Mouse (Mus musculus) fibroblast of lung, adult 2 months (primary cell): ENCODE results near the gene Reck.

Source experiments
- DNase-seq: peaks from one replicate; pipeline ENCODE4 v3.0.0-alpha.2; 2011; ENCODE audit warnings: low read depth

The Reck gene

GRCm38 (mm10) chr4:43903690-43904089 is 28.4 kb downstream of the Reck start:
- no peak for DNase-seq

GRCm38 (mm10) chr4:43906443-43906842 is 31.1 kb downstream of the Reck start:
- no peak for DNase-seq

GRCm38 (mm10) chr4:43918221-43918620 is 42.9 kb downstream of the Reck start:
- no peak for DNase-seq

GRCm38 (mm10) chr4:43920602-43921001 is 45.3 kb downstream of the Reck start:
- DNase-seq, result no peak

DNA sequence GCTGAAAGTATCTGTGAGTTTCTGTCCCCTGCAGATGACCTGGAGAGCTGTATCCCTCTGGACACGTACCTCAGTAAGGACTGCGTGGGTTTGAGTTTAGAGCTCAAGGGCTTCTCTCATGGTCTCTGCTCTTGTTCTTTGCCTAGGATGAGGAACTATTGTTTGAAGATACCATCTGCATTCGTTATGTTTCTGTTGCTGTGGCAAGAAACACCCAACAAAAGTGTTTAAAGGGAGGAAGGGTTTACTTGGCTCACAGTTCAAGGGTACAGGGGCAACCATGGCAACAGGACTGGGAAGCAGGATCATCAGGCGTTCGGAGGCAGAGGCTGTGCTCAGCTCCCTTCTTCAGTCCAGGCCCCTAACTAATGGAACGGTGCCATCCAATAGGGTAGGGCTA is 49.8 kb downstream of the Reck start:
- no peak for DNase-seq

GRCm38 (mm10) chr4:43925779-43926178 is 50.4 kb downstream of the Reck start:
- peak; percentile 62 for DNase-seq

GRCm38 (mm10) chr4:43927826-43928225 is 52.5 kb downstream of the Reck start:
- no peak for DNase-seq

- no peak for DNase-seq
Measured at GRCm38 (mm10) chr4:43931877-43932276, 56.5 kb downstream of the Reck start.

- no peak for DNase-seq
Measured at GRCm38 (mm10) chr4:43936186-43936585, 60.9 kb downstream of the Reck start.

DNA sequence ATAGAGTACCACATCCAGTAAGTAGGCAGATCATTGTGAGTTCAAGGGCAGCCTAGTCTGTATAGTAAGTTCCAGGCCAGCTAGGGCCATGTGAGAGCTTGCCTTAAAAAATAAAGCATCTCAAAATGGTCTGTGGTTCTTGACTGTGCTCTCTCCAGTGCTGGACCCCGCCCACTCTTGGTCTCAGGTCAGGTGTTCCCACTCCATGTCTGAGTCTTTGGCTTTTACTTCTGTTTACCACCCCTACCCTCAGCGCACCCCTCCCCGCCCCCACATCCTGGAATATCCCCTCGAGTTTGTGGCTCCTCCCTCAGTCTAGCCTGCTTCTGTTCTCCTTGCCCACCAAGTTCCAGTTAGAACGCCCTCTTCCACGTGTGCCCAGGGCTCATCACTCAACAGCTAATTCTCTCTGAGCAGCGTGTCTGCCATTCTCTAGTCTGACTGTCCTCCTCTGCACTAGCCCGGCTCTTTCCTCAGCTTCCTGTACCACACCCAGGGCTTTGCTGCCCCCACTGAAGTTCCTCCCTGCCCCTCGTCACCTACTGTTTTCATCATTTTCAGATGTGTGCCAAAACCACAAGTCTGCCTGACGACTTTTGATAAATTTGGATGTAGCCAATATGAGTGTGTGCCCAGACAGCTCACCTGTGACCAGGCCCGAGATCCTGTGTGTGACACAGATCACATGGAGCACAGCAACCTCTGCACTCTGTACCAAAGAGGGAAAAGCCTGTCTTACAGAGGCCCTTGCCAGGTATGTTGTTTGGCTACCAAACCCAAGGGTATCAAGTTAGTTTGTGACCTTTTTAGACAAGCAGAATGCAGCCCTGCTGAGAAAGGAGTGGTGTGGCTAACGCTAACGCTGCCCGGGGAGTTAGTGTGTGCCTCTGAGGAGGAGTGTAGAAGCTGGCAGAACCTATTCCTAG is 61.7 kb downstream of the Reck start:
- no peak for DNase-seq

GRCm38 (mm10) chr4:43941315-43941714 is 66.0 kb downstream of the Reck start:
- DNase-seq, result no peak

DNA sequence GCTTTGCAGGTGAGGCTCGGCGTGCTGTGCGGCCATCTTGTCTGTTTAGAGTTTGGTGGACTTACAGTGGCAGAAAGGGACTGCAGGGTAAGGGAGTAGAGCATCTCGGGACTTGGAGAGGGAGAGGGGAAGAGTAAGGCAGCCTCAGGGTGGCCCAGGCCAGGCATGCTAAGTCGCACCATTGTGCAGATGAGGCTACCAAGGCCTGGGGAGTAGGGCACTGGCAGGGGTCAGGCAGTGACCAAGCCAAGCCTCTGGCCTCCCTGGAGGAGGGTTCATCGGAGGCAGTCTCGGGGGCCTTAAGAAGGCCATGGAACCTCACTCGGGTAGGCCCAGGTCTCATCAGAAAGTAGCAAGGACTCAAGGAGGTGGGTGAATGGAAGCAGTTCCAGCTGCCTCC is 67.1 kb downstream of the Reck start:
- no peak for DNase-seq

DNA sequence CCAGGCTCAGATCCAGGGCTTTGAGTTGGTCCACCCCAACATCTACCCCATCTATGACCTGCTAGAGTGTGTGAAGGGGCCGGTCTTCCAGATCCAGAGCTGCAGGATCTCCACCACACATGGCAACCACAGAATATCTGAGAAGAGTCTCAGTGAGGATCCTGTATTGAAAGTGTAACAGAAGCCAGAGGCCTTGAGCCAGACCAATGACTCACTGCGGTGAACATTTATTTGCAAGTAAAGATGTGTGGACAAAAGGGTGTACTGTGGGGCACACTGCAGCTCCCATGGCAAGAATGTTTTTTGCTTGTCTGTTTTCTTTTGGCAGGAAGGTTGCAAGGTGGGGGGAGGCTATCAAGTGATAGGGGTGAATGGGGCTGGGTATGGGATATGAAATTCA is 72.2 kb downstream of the Reck start:
- DNase-seq, result peak; percentile 75

DNA sequence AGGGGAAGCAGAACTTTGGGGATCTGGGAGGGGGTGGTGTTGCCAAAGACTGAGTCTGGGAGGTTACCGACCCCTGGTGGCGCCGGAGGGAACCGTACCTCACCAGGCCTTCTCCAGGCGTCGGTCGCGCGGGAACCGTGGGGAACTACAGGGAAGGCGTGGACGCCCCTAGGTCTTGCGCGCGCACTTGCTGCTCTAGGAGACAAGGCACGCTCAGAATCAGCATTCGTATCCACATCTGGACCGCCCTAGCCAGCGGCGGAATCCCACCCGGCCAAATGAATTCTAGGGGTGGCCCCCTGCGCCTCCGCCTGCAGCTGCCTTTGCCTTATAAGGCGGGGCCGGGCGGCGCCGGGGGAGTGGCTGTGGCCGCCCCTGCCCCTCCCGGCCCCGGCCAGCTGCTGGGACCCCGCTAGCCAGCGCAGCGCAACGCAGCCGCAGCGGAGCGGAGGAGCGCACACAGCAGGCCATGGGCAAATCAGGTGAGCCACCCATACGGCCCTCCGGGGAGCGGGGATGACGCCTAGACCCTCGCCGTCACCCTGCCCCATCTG is 82.0 kb downstream of the Reck start, which contains the start of gene Glipr2:
TSS of gene Glipr2 (plus strand) at position 110 of the 554 bp plus-strand sequence.
- DNase-seq, result peak; percentile 74

DNA sequence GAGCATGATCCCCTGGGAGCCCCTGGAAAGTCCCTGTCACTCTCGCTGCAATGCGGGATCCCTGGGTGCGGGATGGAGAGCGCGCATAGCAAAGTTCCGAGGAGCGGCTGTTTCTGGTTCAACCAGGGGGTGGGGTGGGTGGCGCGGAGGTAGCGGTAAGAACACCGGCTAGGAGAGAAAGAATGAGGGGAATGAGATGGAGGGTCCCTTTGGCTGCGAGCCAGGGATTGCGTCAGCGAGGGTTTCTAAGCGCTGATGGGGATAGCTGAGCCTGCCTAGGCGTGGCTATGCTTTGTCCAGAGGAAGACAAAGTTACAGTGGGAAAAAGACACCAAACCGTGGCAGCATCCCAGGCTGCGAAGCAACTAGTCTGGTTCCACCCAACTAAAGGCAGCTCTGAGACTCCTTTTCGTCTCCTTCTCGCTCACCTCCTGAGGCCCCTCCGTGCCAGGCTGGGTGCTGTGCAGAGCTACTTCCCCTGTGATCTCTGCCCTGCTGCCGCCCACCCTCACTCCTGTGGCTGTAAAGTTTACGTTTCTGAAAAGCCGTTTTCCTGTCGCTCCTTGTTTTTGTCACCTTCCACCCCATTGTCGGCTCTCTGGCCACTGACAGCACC is 82.6 kb downstream of the Reck start:
- DNase-seq, result no peak

- DNase-seq, result no peak
Measured at GRCm38 (mm10) chr4:43959523-43960179, 84.3 kb downstream of the Reck start.

DNA sequence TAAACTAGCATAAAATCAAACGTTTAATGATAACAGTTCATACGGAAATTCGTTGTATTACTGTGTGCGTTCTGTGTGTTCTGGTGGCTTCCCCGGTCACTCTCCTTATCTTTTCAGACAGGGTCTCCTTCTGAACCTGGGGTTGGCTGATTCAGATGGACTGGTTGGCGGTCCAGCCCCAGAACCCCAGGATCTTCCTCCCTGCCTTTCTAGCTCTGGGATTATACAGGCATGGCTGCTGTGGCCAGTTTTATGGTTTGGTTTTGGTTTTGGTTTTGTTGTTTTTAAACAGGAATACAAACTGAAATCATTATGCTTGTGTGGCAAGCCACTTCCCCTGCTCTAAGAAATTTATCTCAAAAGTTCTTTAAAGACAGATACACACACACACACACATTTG is 84.9 kb downstream of the Reck start:
- DNase-seq, result no peak

DNA sequence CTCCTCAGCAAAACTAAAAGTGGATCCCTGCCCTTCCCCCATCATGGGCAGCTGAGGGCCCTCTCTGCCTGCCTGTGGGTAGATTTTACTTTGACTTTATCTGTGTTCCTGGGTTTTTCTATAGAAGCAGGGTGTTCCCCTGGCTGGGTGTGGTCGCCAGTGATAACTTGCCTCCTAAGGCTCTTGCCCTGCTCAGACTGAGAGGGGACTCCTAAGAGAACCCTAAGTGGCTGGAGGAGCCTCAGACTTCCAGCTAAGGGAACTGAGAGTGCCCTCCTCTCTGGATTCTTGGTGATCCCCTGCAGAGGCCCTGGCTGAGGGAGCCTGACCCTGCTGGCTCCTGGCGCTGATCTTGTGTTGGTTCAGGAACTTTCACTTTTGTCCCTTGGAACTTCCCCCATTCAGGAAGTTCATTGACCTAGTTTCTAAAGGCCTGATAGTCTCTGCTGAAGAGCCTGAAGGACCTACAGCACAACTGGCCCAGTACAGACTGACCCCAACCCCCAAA is 89.0 kb downstream of the Reck start:
- DNase-seq, result no peak

DNA sequence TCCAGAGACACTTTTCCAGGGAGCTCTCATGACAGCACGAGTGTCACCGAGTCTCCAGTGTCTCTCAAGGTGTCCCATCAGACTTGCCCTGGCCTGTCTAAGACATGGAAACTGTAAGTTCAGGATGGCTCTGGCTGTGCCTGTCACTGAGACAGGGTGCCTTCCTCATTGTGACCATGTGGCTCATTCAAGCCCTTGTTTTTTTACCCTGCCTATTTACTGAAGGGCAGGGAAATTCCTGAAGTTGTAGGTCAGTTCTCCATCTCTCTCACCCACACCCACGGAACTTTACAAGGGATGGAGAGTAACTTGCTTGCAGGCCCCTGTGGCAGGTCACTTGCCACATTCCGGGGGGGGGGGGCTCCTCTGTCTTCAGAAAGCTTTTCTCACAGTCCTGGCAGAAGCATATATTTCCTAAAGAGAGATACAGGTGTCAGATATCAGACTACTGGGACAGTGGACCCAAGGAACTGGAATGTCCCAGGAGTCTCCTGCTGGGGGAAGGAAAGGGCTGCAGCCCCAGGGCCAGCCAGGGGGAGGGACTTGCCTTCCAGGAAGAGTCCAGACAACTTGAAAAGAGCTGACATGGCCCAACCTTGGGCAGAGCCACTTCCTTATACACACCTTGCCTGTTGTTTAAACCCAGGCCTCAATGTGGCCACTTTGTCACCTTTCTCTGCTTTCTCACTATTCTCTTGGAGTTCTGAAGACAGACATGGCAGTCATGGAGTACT is 89.8 kb downstream of the Reck start:
- DNase-seq, result no peak

- no peak for DNase-seq
Measured at GRCm38 (mm10) chr4:43965856-43966535, 90.7 kb downstream of the Reck start.

- peak; percentile 57 for DNase-seq
Measured at GRCm38 (mm10) chr4:43968650-43969049, 93.3 kb downstream of the Reck start.
